Mouse (Mus musculus) midbrain, embryonic 12.5 days (tissue): ENCODE results near the gene Ahrr. TPM values are rescaled to one million over a fixed set of nuclear protein-coding genes. Genes with fewer than 3 reads are reported as not detected.

Source experiments
- ATAC-seq: fragments of 200-750 bp; cut with Nextera tagmentation; 2 replicates; pipeline ENCODE4 v1.8.0; 2017; ENCODE audit warnings: low read depth, moderate TSS enrichment, moderate library complexity; ENCODE audit not compliant: low FRiP score
- H3K27ac ChIP-seq: fragments of 300-500 bp; sonication (generic); replicated peaks from 2 replicates; pipeline ENCODE4 v1.5.1; 2016; ENCODE audit warnings: mild to moderate bottlenecking
- H3K27me3 ChIP-seq: fragments of 300-500 bp; sonication (generic); 2 replicates; pipeline ENCODE4 v1.6.1; 2016; ENCODE audit warnings: mild to moderate bottlenecking
- H3K36me3 ChIP-seq: fragments of 300-500 bp; sonication (generic); 2 replicates; pipeline ENCODE4 v1.6.1; 2016
- H3K4me1 ChIP-seq: fragments of 300-500 bp; sonication (generic); 2 replicates; pipeline ENCODE4 v1.6.1; 2016
- H3K4me2 ChIP-seq: fragments of 300-500 bp; sonication (generic); replicated peaks from 2 replicates; pipeline ENCODE4 v1.6.1; 2016; ENCODE audit warnings: mild to moderate bottlenecking, moderate library complexity
- H3K4me3 ChIP-seq: fragments of 300-500 bp; sonication (generic); 2 replicates; pipeline ENCODE4 v1.5.1; 2016; ENCODE audit warnings: mild to moderate bottlenecking
- H3K9ac ChIP-seq: fragments of 300-500 bp; sonication (generic); replicated peaks from 2 replicates; pipeline ENCODE4 v1.6.1; 2016; ENCODE audit warnings: mild to moderate bottlenecking, moderate library complexity
- H3K9me3 ChIP-seq: fragments of 300-500 bp; sonication (generic); 2 replicates; pipeline ENCODE4 v1.6.1; 2016; ENCODE audit warnings: mild to moderate bottlenecking
- WGBS: fragments of 180-500 bp; shearing (Covaris S2); methylation state at CpG from one replicate; pipeline ENCODE4 v1.1.7; 2016; 5-methylcytosine and 5-hydroxymethylcytosine counted together
- polyA plus RNA-seq: library from polyadenylated mRNA; unstranded; fragments of >200 nt; fragmentation: Nextera tagmentation; extraction: Ambion mirVana; gene quantifications from 2 replicates; pipeline ENCODE4 v1.2.1, GENCODE M21; 2016

The Ahrr gene
- polyA plus RNA-seq, 1 experiment from 2014 or later = 1.7 TPM

- Histone ChIP-seq H3K9ac (peak overlapping the region; percentile 54), H3K4me1 (peaks cover 11% of the 10 kb centered on the region; the same call in 1 of the 2 replicates), H3K27me3 (no peaks in the 10 kb centered on the region), H3K4me2 (peak overlapping the region; percentile 62), H3K9me3 (no peaks in the 10 kb centered on the region), H3K27ac (no peak overlapping the region), H3K36me3 (peaks cover 19% of the 10 kb centered on the region), H3K4me3 (peak overlapping the region; percentile 49)
- ATAC-seq = peak; percentile 77
- WGBS = 10% methylated on average over 19 of the region's 19 CpGs
Measured at GRCm38 (mm10) chr13:74166348-74167056, 125.6 kb downstream of the Ahrr start.

Other genes with a start within 250 kb of the Ahrr start
- 16.9 and 18.6 TPM in 2 replicates for gene Cep72, start 230.0 kb downstream of the Ahrr start, polyA plus RNA-seq
- 0.04 TPM in 2 replicates for gene Slc9a3, start 170.9 kb downstream of the Ahrr start, polyA plus RNA-seq
- 82.4 and 89.2 TPM in 2 replicates for gene Exoc3, start 83.6 kb downstream of the Ahrr start, polyA plus RNA-seq
- gene Pdcd6, start 25.2 kb upstream of the Ahrr start, polyA plus RNA-seq = 103 and 114 TPM in 2 replicates
- gene Sdha, start 57.9 kb upstream of the Ahrr start, polyA plus RNA-seq = 219 and 223 TPM in 2 replicates
- gene Ccdc127, start 58.0 kb upstream of the Ahrr start, polyA plus RNA-seq = 57.5 and 59.2 TPM in 2 replicates
- gene Lrrc14b, start 71.7 kb upstream of the Ahrr start, polyA plus RNA-seq = not detected in 2 replicates
- 3.5 and 3.7 TPM in 2 replicates for gene Zfp72, start 98.5 kb upstream of the Ahrr start, polyA plus RNA-seq
- 95.2 and 103 TPM in 2 replicates for gene Ftl1-ps1, start 107.4 kb upstream of the Ahrr start, polyA plus RNA-seq
- gene Zfp825, start 201.7 kb upstream of the Ahrr start, polyA plus RNA-seq = 20.4 and 21.6 TPM in 2 replicates